Mouse (Mus musculus) ES-E14 (cell line): ENCODE results near the gene Bag3. TPM values are rescaled to one million over a fixed set of nuclear protein-coding genes. Genes with fewer than 3 reads are reported as not detected.
A peak's percentile ranks its signal among the peaks of the same experiment; 100 is the strongest.

Experiments
- DNase-seq: peaks from one replicate; pipeline ENCODE4 v3.0.0-alpha.2; 2013; ENCODE audit warnings: low read depth, low spot score
- H3K27ac ChIP-seq: 2 replicates; pipeline ENCODE4 v1.5.1; 2012; ENCODE audit warnings: low read depth, mild to moderate bottlenecking, low read length, moderate library complexity, mixed read lengths; ENCODE audit not compliant: poor library complexity, insufficient read depth, severe bottlenecking
- H3K36me3 ChIP-seq: 2 replicates; pipeline ENCODE4 v1.6.1; 2012; ENCODE audit warnings: mild to moderate bottlenecking, low read length, moderate library complexity, mixed read lengths; ENCODE audit not compliant: control insufficient read depth, poor library complexity, insufficient read depth, severe bottlenecking
- H3K4me1 ChIP-seq, 2 experiments: fragments of 150-350 bp in 1 of 2; sonication (generic) in 1 of 2; 2 replicates each; pipeline ENCODE4 v1.6.1; 2012; ENCODE audit warnings: low read length in 2 of 2, mild to moderate bottlenecking in 1 of 2, mixed read lengths in 1 of 2; ENCODE audit not compliant: control insufficient read depth in 2 of 2, insufficient read depth in 2 of 2, poor library complexity in 1 of 2
- H3K4me3 ChIP-seq, 2 experiments: fragments of 150-350 bp in 1 of 2; sonication (generic) in 1 of 2; 2 replicates each; pipeline ENCODE4 v1.5.1; 2012; ENCODE audit warnings: low read length in 2 of 2, low read depth in 1 of 2, mild to moderate bottlenecking in 1 of 2, mixed read lengths in 1 of 2; ENCODE audit not compliant: insufficient read depth in 1 of 2, poor library complexity in 1 of 2, severe bottlenecking in 1 of 2
- H3K9ac ChIP-seq: 2 replicates; pipeline ENCODE4 v1.6.1; 2012; ENCODE audit warnings: low read depth, mild to moderate bottlenecking, low read length, mixed read lengths; ENCODE audit not compliant: poor library complexity, insufficient read depth, severe bottlenecking
- H3K9me3 ChIP-seq: fragments of 150-350 bp; sonication (generic); 2 replicates; pipeline ENCODE4 v1.6.1; 2012; ENCODE audit warnings: low read depth, mild to moderate bottlenecking, low read length; ENCODE audit not compliant: control insufficient read depth, insufficient read depth
- CHD2 ChIP-seq: IDR thresholded peaks from 2 replicates; pipeline ENCODE4 v1.6.1; 2014; ENCODE audit warnings: mild to moderate bottlenecking, low read depth, low read length, inconsistent platforms
- HCFC1 ChIP-seq: IDR thresholded peaks from 2 replicates; pipeline ENCODE4 v1.6.1; 2012; ENCODE audit warnings: low read length, inconsistent platforms, borderline replicate concordance; ENCODE audit not compliant: insufficient read depth
- MAFK ChIP-seq: IDR thresholded peaks from 2 replicates; pipeline ENCODE4 v1.6.1; 2014; ENCODE audit warnings: mild to moderate bottlenecking, low read depth, low read length, inconsistent platforms; ENCODE audit not compliant: insufficient read depth
- ZC3H11A ChIP-seq: IDR thresholded peaks from 2 replicates; pipeline ENCODE4 v1.6.1; 2012; ENCODE audit warnings: low read depth, mild to moderate bottlenecking, inconsistent platforms, low read length, borderline replicate concordance
- ZNF384 ChIP-seq: IDR thresholded peaks from 2 replicates; pipeline ENCODE4 v1.6.1; 2012; ENCODE audit warnings: low read depth, low read length, inconsistent platforms
- in situ Hi-C, 2 experiments: fragments of 600-800 bp; cut with MboI; formaldehyde crosslinking; loops; one replicate each; pipeline ENCODE4 v1.15.1; 2025; ENCODE audit warnings: low sequenced_read_pairs in 2 of 2, inconsistent platforms in 1 of 2; ENCODE audit not compliant: unreplicated experiment in 2 of 2
- total RNA-seq: library from RNA; depleted of rRNA; stranded (reverse); fragments of 300-350 nt; gene quantifications from 2 replicates; pipeline ENCODE4 v1.2.3, GENCODE M21; 2012

The Bag3 gene
- total RNA-seq, 1 experiment = 13.6 TPM

GRCm38 (mm10) chr7:128531929-128532328, 8.5 kb downstream of the Bag3 start:
- no peak for DNase-seq
- Histone ChIP-seq H3K4me1 (peaks cover 4 to 25% of the 10 kb centered on the region in 2 experiments), H3K27ac (no peak overlapping the region), H3K9ac (0 out of 2 replicates have a peak overlapping the region, but pooled peaks have one; percentile 2), H3K9me3 (no peaks in the 10 kb centered on the region), H3K4me3 (no peak overlapping the region), H3K36me3 (no peaks in the 10 kb centered on the region)
- in situ Hi-C loops = no loop called here
- TF ChIP-seq MAFK (0 out of 2 replicates have a peak, but pooled peaks have one; percentile 14), ZNF384 (no peak)

GRCm38 (mm10) chr7:128532441-128533166, 9.2 kb downstream of the Bag3 start:
- H3K36me3 ChIP-seq = no peaks in the 10 kb centered on the region
- in situ Hi-C loops = no loop called here
- H3K4me1 ChIP-seq = peaks cover 4 to 25% of the 10 kb centered on the region in 2 experiments
- H3K9ac ChIP-seq = no peak overlapping the region
- no peaks in the 10 kb centered on the region for H3K9me3 ChIP-seq
- TF ChIP-seq CHD2 (no peak), ZC3H11A (no peak)
- no peak overlapping the region for H3K4me3 ChIP-seq
- no peak for DNase-seq
- H3K27ac ChIP-seq = no peak overlapping the region

GRCm38 (mm10) chr7:128534984-128535491, 11.6 kb downstream of the Bag3 start:
- TF ChIP-seq CHD2 = no peak
- no peak for TF ChIP-seq MAFK
- no peak for TF ChIP-seq ZNF384
- TF ChIP-seq HCFC1 = no peak
- no peak for TF ChIP-seq ZC3H11A

GRCm38 (mm10) chr7:128536074-128536473, 12.7 kb downstream of the Bag3 start:
- no peak overlapping the region for H3K4me3 ChIP-seq
- TF ChIP-seq HCFC1 = no peak
- no peak for TF ChIP-seq MAFK
- no peak for TF ChIP-seq CHD2
- no peak for TF ChIP-seq ZC3H11A
- no peak for TF ChIP-seq ZNF384
- peaks cover 0 to 17% of the 10 kb centered on the region in 2 experiments; a peak in 2 of 4 replicates for H3K4me1 ChIP-seq
- peaks cover 5% of the 10 kb centered on the region; the same call in 1 of the 2 replicates for H3K36me3 ChIP-seq
- no peaks in the 10 kb centered on the region for H3K9me3 ChIP-seq
- DNase-seq = no peak
- no peak overlapping the region for H3K27ac ChIP-seq
- no peak overlapping the region for H3K9ac ChIP-seq
- in situ Hi-C loops = no loop called here

More at GRCm38 (mm10) chr7:128534984-128535491, 11.6 kb downstream of the Bag3 start:
- in situ Hi-C loops = no loop called here
- Histone ChIP-seq H3K4me3 (no peak overlapping the region), H3K9ac (no peak overlapping the region), H3K9me3 (no peaks in the 10 kb centered on the region), H3K27ac (no peak overlapping the region), H3K36me3 (no peaks in the 10 kb centered on the region), H3K4me1 (peaks cover 0 to 19% of the 10 kb centered on the region in 2 experiments; a peak in 2 of 4 replicates)
- DNase-seq = no peak

GRCm38 (mm10) chr7:128537676-128538075, 14.3 kb downstream of the Bag3 start:
- DNase-seq = no peak
- H3K27ac ChIP-seq = no peak overlapping the region
- peaks cover 20% of the 10 kb centered on the region for H3K36me3 ChIP-seq
- no peak overlapping the region for H3K4me3 ChIP-seq
- in situ Hi-C loops = no loop called here
- TF ChIP-seq CHD2 = no peak
- no peak for TF ChIP-seq HCFC1
- TF ChIP-seq MAFK = no peak
- no peak for TF ChIP-seq ZNF384
- TF ChIP-seq ZC3H11A = no peak
- H3K9me3 ChIP-seq = no peaks in the 10 kb centered on the region
- H3K4me1 ChIP-seq = peaks cover 0 to 17% of the 10 kb centered on the region in 2 experiments; a peak in 2 of 4 replicates
- no peak overlapping the region for H3K9ac ChIP-seq
